Mouse (Mus musculus): ENCODE data around the gene Il17re.
A peak's percentile ranks its signal among the peaks of the same experiment; 100 is the strongest.

Gene Il17re

GRCm38 (mm10) chr6:113457952-113458534 lies at the start of gene Il17re:
TSS of gene Il17re (plus strand) at chr6:113458484.
- DNase-seq (ENCODE audit: low read depth, low spot score), result no peak

GRCm38 (mm10) chr6:113410001-113410400 lies 48.3 kb upstream of the Il17re start:
- no peak for DNase-seq (ENCODE audit: low read depth, low spot score)

GRCm38 (mm10) chr6:113416416-113416815 lies 41.9 kb upstream of the Il17re start:
- DNase-seq (ENCODE audit: low read depth, low spot score), result no peak

- no peak for DNase-seq (ENCODE audit: low read depth, low spot score)
Observed at GRCm38 (mm10) chr6:113418441-113419198, 39.7 kb upstream of the Il17re start.

GRCm38 (mm10) chr6:113419199-113419587 lies 39.1 kb upstream of the Il17re start, which contains the start of gene Rpusd3:
TSS of gene Rpusd3 (minus strand) at chr6:113419340.
- DNase-seq (ENCODE audit: low read depth, low spot score), result peak; percentile 100

- no peak for DNase-seq (ENCODE audit: low read depth, low spot score)
Observed at GRCm38 (mm10) chr6:113423000-113423399, 35.3 kb upstream of the Il17re start.

- DNase-seq (ENCODE audit: low read depth, low spot score), result no peak
Observed at GRCm38 (mm10) chr6:113424187-113424586, 34.1 kb upstream of the Il17re start.

- no peak for DNase-seq (ENCODE audit: low read depth, low spot score)
Observed at GRCm38 (mm10) chr6:113426696-113427095, 31.6 kb upstream of the Il17re start.

GRCm38 (mm10) chr6:113427397-113427796 lies 30.9 kb upstream of the Il17re start:
- DNase-seq (ENCODE audit: low read depth, low spot score), result peak; percentile 70

- DNase-seq (ENCODE audit: low read depth, low spot score), result no peak
Observed at GRCm38 (mm10) chr6:113428006-113428405, 30.3 kb upstream of the Il17re start.

GRCm38 (mm10) chr6:113429965-113430364 lies 28.3 kb upstream of the Il17re start:
- no peak for DNase-seq (ENCODE audit: low read depth, low spot score)

GRCm38 (mm10) chr6:113430846-113431245 lies 27.4 kb upstream of the Il17re start:
- DNase-seq (ENCODE audit: low read depth, low spot score), result no peak

- DNase-seq (ENCODE audit: low read depth, low spot score), result no peak
Observed at GRCm38 (mm10) chr6:113431801-113432200, 26.5 kb upstream of the Il17re start.

- no peak for DNase-seq (ENCODE audit: low read depth, low spot score)
Observed at GRCm38 (mm10) chr6:113433661-113434060, 24.6 kb upstream of the Il17re start.

GRCm38 (mm10) chr6:113434691-113435090 lies 23.6 kb upstream of the Il17re start:
- DNase-seq (ENCODE audit: low read depth, low spot score), result no peak

GRCm38 (mm10) chr6:113435664-113436205 lies 22.5 kb upstream of the Il17re start, which contains the start of gene Cidec:
TSS of gene Cidec (minus strand) at chr6:113435760.
- DNase-seq (ENCODE audit: low read depth, low spot score), result no peak

GRCm38 (mm10) chr6:113437135-113437534 lies 21.1 kb upstream of the Il17re start:
- no peak for DNase-seq (ENCODE audit: low read depth, low spot score)

GRCm38 (mm10) chr6:113438721-113439430 lies 19.4 kb upstream of the Il17re start:
- DNase-seq (ENCODE audit: low read depth, low spot score), result peak; percentile 15

- no peak for DNase-seq (ENCODE audit: low read depth, low spot score)
Observed at GRCm38 (mm10) chr6:113440686-113441085, 17.6 kb upstream of the Il17re start.

GRCm38 (mm10) chr6:113441147-113441680 lies 17.1 kb upstream of the Il17re start:
- peak; percentile 90 for DNase-seq (ENCODE audit: low read depth, low spot score)

GRCm38 (mm10) chr6:113442087-113442441 lies 16.2 kb upstream of the Il17re start:
- DNase-seq (ENCODE audit: low read depth, low spot score), result no peak

Data from CD4-positive, CD25-positive, alpha-beta regulatory T cell, adult 2 months (primary cell).